Mouse (Mus musculus): ENCODE data around the gene Ankar. TPM values are rescaled to one million over a fixed set of nuclear protein-coding genes. Genes with fewer than 3 reads are reported as not detected.

Gene Ankar
- polyA plus RNA-seq, 1 experiment: not detected

- H3ac ChIP-seq (ENCODE audit: control insufficient read depth, insufficient read length, low read depth): no peak overlapping the region
- TF ChIP-seq CEBPB (IDR thresholded peaks at IDR 0.05; ENCODE audit: low read depth) (no peak), MAX (IDR thresholded peaks at IDR 0.05) (no peak), MYOG (IDR thresholded peaks at IDR 0.05; ENCODE audit: control insufficient read depth, extremely low read depth, insufficient read length) (no peak), MYOD1 (IDR thresholded peaks at IDR 0.05; ENCODE audit: control insufficient read depth, insufficient read length, low read depth) (no peak), CTCF (IDR thresholded peaks at IDR 0.05; ENCODE audit: control insufficient read depth, insufficient read depth, insufficient read length) (no peak), USF1 (IDR thresholded peaks at IDR 0.05; ENCODE audit: low read depth) (no peak), FOSL1 (IDR thresholded peaks at IDR 0.05; ENCODE audit: insufficient read depth, low read length, poor library complexity, severe bottlenecking) (no peak)
- H3K36me3 ChIP-seq (ENCODE audit: control insufficient read depth, insufficient read depth): no peaks in the 10 kb centered on the region
- no peaks in the 10 kb centered on the region for H3K27me3 ChIP-seq (ENCODE audit: control insufficient read depth, insufficient read depth, insufficient read length)
- no peaks in the 10 kb centered on the region for H3K79me2 ChIP-seq (ENCODE audit: control insufficient read depth, insufficient read depth)
- no peak overlapping the region for H3K4me3 ChIP-seq (ENCODE audit: insufficient read depth, poor library complexity, severe bottlenecking)
- no peaks in the 10 kb centered on the region for H3K79me3 ChIP-seq (ENCODE audit: low read depth)
These were observed 38.7 kb upstream of the Ankar start for GRCm38 (mm10) chr1:72738946-72739680.

- H3K27me3 ChIP-seq (ENCODE audit: control insufficient read depth, insufficient read depth, insufficient read length): no peaks in the 10 kb centered on the region
- no peak overlapping the region for H3K4me3 ChIP-seq (ENCODE audit: insufficient read depth, poor library complexity, severe bottlenecking)
- no peaks in the 10 kb centered on the region for H3K79me2 ChIP-seq (ENCODE audit: control insufficient read depth, insufficient read depth)
- H3ac ChIP-seq (ENCODE audit: control insufficient read depth, insufficient read length, low read depth): no peak overlapping the region
- H3K79me3 ChIP-seq (ENCODE audit: low read depth): no peaks in the 10 kb centered on the region
- TF ChIP-seq MAX (IDR thresholded peaks at IDR 0.05) (no peak), MYOD1 (IDR thresholded peaks at IDR 0.05; ENCODE audit: control insufficient read depth, insufficient read length, low read depth) (peak; percentile 59)
- no peaks in the 10 kb centered on the region for H3K36me3 ChIP-seq (ENCODE audit: control insufficient read depth, insufficient read depth)
These were observed 36.2 kb upstream of the Ankar start for GRCm38 (mm10) chr1:72736397-72737125.

- H3K79me3 ChIP-seq (ENCODE audit: low read depth): no peaks in the 10 kb centered on the region
- H3K4me3 ChIP-seq (ENCODE audit: insufficient read depth, poor library complexity, severe bottlenecking): no peak overlapping the region
- no peaks in the 10 kb centered on the region for H3K79me2 ChIP-seq (ENCODE audit: control insufficient read depth, insufficient read depth)
- TF ChIP-seq CEBPB (IDR thresholded peaks at IDR 0.05; ENCODE audit: low read depth): no peak
- no peak for TF ChIP-seq USF1 (IDR thresholded peaks at IDR 0.05; ENCODE audit: low read depth)
- no peak for TF ChIP-seq FOSL1 (IDR thresholded peaks at IDR 0.05; ENCODE audit: insufficient read depth, low read length, poor library complexity, severe bottlenecking)
- TF ChIP-seq MYOG (IDR thresholded peaks at IDR 0.05; ENCODE audit: control insufficient read depth, extremely low read depth, insufficient read length): no peak
- TF ChIP-seq MAX (IDR thresholded peaks at IDR 0.05): no peak
- TF ChIP-seq CTCF (IDR thresholded peaks at IDR 0.05; ENCODE audit: control insufficient read depth, insufficient read depth, insufficient read length): no peak
- TF ChIP-seq MYOD1 (IDR thresholded peaks at IDR 0.05; ENCODE audit: control insufficient read depth, insufficient read length, low read depth): no peak
- H3K36me3 ChIP-seq (ENCODE audit: control insufficient read depth, insufficient read depth): no peaks in the 10 kb centered on the region
- no peaks in the 10 kb centered on the region for H3K27me3 ChIP-seq (ENCODE audit: control insufficient read depth, insufficient read depth, insufficient read length)
- H3ac ChIP-seq (ENCODE audit: control insufficient read depth, insufficient read length, low read depth): no peak overlapping the region
These were observed 32.9 kb upstream of the Ankar start for GRCm38 (mm10) chr1:72733191-72733691.

- H3K4me3 ChIP-seq (ENCODE audit: insufficient read depth, poor library complexity, severe bottlenecking): no peak overlapping the region
- H3K79me2 ChIP-seq (ENCODE audit: control insufficient read depth, insufficient read depth): no peaks in the 10 kb centered on the region
- H3K36me3 ChIP-seq (ENCODE audit: control insufficient read depth, insufficient read depth): no peaks in the 10 kb centered on the region
- TF ChIP-seq FOSL1 (IDR thresholded peaks at IDR 0.05; ENCODE audit: insufficient read depth, low read length, poor library complexity, severe bottlenecking) (no peak), MYOD1 (IDR thresholded peaks at IDR 0.05; ENCODE audit: control insufficient read depth, insufficient read length, low read depth) (no peak), CTCF (IDR thresholded peaks at IDR 0.05; ENCODE audit: control insufficient read depth, insufficient read depth, insufficient read length) (no peak), USF1 (IDR thresholded peaks at IDR 0.05; ENCODE audit: low read depth) (no peak)
- H3K79me3 ChIP-seq (ENCODE audit: low read depth): no peaks in the 10 kb centered on the region
- H3K27me3 ChIP-seq (ENCODE audit: control insufficient read depth, insufficient read depth, insufficient read length): no peaks in the 10 kb centered on the region
- no peak overlapping the region for H3ac ChIP-seq (ENCODE audit: control insufficient read depth, insufficient read length, low read depth)
These were observed 29.7 kb upstream of the Ankar start for GRCm38 (mm10) chr1:72730126-72730525.

- no peak overlapping the region for H3ac ChIP-seq (ENCODE audit: control insufficient read depth, insufficient read length, low read depth)
- no peaks in the 10 kb centered on the region for H3K79me3 ChIP-seq (ENCODE audit: low read depth)
- no peaks in the 10 kb centered on the region for H3K36me3 ChIP-seq (ENCODE audit: control insufficient read depth, insufficient read depth)
- H3K4me3 ChIP-seq (ENCODE audit: insufficient read depth, poor library complexity, severe bottlenecking): no peak overlapping the region
- H3K79me2 ChIP-seq (ENCODE audit: control insufficient read depth, insufficient read depth): no peaks in the 10 kb centered on the region
- no peaks in the 10 kb centered on the region for H3K27me3 ChIP-seq (ENCODE audit: control insufficient read depth, insufficient read depth, insufficient read length)
- TF ChIP-seq FOSL1 (IDR thresholded peaks at IDR 0.05; ENCODE audit: insufficient read depth, low read length, poor library complexity, severe bottlenecking) (no peak), CTCF (IDR thresholded peaks at IDR 0.05; ENCODE audit: control insufficient read depth, insufficient read depth, insufficient read length) (no peak), MYOD1 (IDR thresholded peaks at IDR 0.05; ENCODE audit: control insufficient read depth, insufficient read length, low read depth) (no peak), MAX (IDR thresholded peaks at IDR 0.05) (no peak), USF1 (IDR thresholded peaks at IDR 0.05; ENCODE audit: low read depth) (no peak)
These were observed 28.4 kb upstream of the Ankar start for GRCm38 (mm10) chr1:72728781-72729180.

Measured in C2C12 (cell line).